9 mouse cellular contexts compared by ENCODE assay signal in the genomic region with DNA sequence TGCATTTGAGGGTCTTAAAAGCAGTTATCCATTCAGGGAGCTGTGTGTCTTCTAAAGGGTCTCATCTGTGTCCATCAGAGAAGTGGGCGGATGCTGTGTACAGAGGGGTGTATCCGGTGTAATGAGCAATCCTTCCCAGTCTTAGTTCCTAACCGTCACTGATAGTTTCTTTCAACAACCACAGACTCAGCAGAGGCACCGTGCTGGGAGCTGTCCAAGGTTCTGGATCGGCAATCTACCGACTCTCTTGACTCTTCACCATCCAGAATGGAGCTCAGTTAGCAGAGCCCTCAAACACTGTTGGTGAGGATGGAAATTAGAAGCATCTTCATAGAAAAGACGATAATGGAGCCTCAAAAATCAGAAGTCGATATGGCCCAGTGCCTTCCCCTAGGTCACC.
A peak's percentile ranks its signal among the peaks of the same experiment; 100 is the strongest.
DNase-seq lines count a peak whose midpoint lies in the region; ATAC-seq lines count a peak whose summit lies in the region.
"Had no signal": no experiment of that assay in that cellular context is flagged by ENCODE, and none has a peak within 500 bp of the region (broad histone marks: within the 10 kb centered on the region; RNA-seq: fewer than 3 reads in every experiment).

No protein-coding gene starts in this region.

- peak; percentile 79 for DNase-seq in forebrain, embryonic 11.5 days (ENCODE audit: low spot score)
- peak; percentile 40 for DNase-seq in right cerebral cortex, postnatal 4 days
- DNase-seq in right cerebral cortex, postnatal 36 days (ENCODE audit: low spot score in 2 of 2) = no peak
- peak; percentile 35 for DNase-seq in ovary, postnatal 36 days (ENCODE audit: low spot score)
- DNase-seq in layer of hippocampus, adult 11-12 months (ENCODE audit: low spot score) = no peak

- H3K4me2 ChIP-seq in forebrain, embryonic 11.5 days (ENCODE audit: low read depth, low read length, severe bottlenecking) = no peak overlapping the region
- H3K4me2 ChIP-seq in forebrain, embryonic 12.5 days = no peak overlapping the region
- no peak overlapping the region for H3K4me2 ChIP-seq in kidney, embryonic 14.5 days (replicated peaks; ENCODE audit: low read depth, low read length)
- H3K4me2 ChIP-seq: limb, embryonic 12.5 days had no signal

- no peaks in the 10 kb centered on the region for H3K9me3 ChIP-seq in forebrain, embryonic 11.5 days (ENCODE audit: control insufficient read depth, low read length)
- H3K9me3 ChIP-seq in forebrain, embryonic 12.5 days = no peaks in the 10 kb centered on the region
- no peaks in the 10 kb centered on the region for H3K9me3 ChIP-seq in kidney, embryonic 14.5 days (ENCODE audit: control insufficient read depth, low read length)
- H3K9me3 ChIP-seq: limb, embryonic 12.5 days had no signal

- WGBS in forebrain, embryonic 11.5 days = 8% methylated on average over 8 of the region's 8 CpGs
- WGBS in forebrain, embryonic 12.5 days = 14% methylated on average over 8 of the region's 8 CpGs
- WGBS in kidney, embryonic 14.5 days = 6% methylated on average over 8 of the region's 8 CpGs

- no peak overlapping the region for H3K4me3 ChIP-seq in forebrain, embryonic 11.5 days (ENCODE audit: low read depth, low read length)
- H3K4me3 ChIP-seq in forebrain, embryonic 12.5 days (replicated peaks) = no peak overlapping the region
- no peak overlapping the region for H3K4me3 ChIP-seq in kidney, embryonic 14.5 days (ENCODE audit: low read length)
- H3K4me3 ChIP-seq: limb, embryonic 12.5 days had no signal

- H3K27me3 ChIP-seq in forebrain, embryonic 11.5 days (ENCODE audit: control insufficient read depth, insufficient read depth, low read length) = peaks cover 5% of the 10 kb centered on the region; the same call in 1 of the 2 replicates
- peaks cover 57% of the 10 kb centered on the region for H3K27me3 ChIP-seq in forebrain, embryonic 12.5 days
- 0 out of 2 replicates have a peak, but pooled peaks cover 6% of the 10 kb centered on the region for H3K27me3 ChIP-seq in kidney, embryonic 14.5 days (ENCODE audit: control insufficient read depth, insufficient read depth, low read length)

- no peak for ATAC-seq in forebrain, embryonic 11.5 days (replicated peaks; ENCODE audit: low FRiP score)
- ATAC-seq in forebrain, embryonic 12.5 days (ENCODE audit: low FRiP score) = no peak
- peak; percentile 60 for ATAC-seq in kidney, embryonic 14.5 days (ENCODE audit: low FRiP score, low TSS enrichment)
- no peak for ATAC-seq in monocyte, adult 5-6 weeks (replicated peaks; ENCODE audit: insufficient number of reproducible peaks, low FRiP score, low TSS enrichment, poor library complexity, severe bottlenecking)

- H3K9ac ChIP-seq in forebrain, embryonic 11.5 days (ENCODE audit: low read length) = no peak overlapping the region
- H3K9ac ChIP-seq in forebrain, embryonic 12.5 days = no peak overlapping the region
- no peak overlapping the region for H3K9ac ChIP-seq in kidney, embryonic 14.5 days (ENCODE audit: low read depth, low read length)
- H3K9ac ChIP-seq: limb, embryonic 12.5 days had no signal

- H3K36me3 ChIP-seq in forebrain, embryonic 11.5 days (ENCODE audit: control insufficient read depth, insufficient read depth, low read length) = no peaks in the 10 kb centered on the region
- no peaks in the 10 kb centered on the region for H3K36me3 ChIP-seq in forebrain, embryonic 12.5 days (replicated peaks)
- no peaks in the 10 kb centered on the region for H3K36me3 ChIP-seq in kidney, embryonic 14.5 days (ENCODE audit: control insufficient read depth, insufficient read depth, low read length)
- H3K36me3 ChIP-seq: limb, embryonic 12.5 days had no signal

- H3K27ac ChIP-seq in forebrain, embryonic 11.5 days (ENCODE audit: low read depth, low read length) = no peak overlapping the region
- H3K27ac ChIP-seq in forebrain, embryonic 12.5 days = no peak overlapping the region
- H3K27ac ChIP-seq in kidney, embryonic 14.5 days (ENCODE audit: low read depth, low read length) = no peak overlapping the region
- H3K27ac ChIP-seq: limb, embryonic 12.5 days had no signal

- peaks cover 12% of the 10 kb centered on the region for H3K4me1 ChIP-seq in forebrain, embryonic 11.5 days (replicated peaks; ENCODE audit: control insufficient read depth, insufficient read depth, low read length)
- H3K4me1 ChIP-seq in forebrain, embryonic 12.5 days = peaks cover 21% of the 10 kb centered on the region
- H3K4me1 ChIP-seq in kidney, embryonic 14.5 days (ENCODE audit: control insufficient read depth, insufficient read depth, low read length) = 0 out of 2 replicates have a peak, but pooled peaks cover 3% of the 10 kb centered on the region

Comparison
In these comparisons a context has a peak if more than half of its experiments do, and no peak if none do; other contexts are left out.
1. DNase-seq: peak in forebrain, embryonic 11.5 days (single experiment), right cerebral cortex, postnatal 4 days (single experiment) and ovary, postnatal 36 days (single experiment); none in right cerebral cortex, postnatal 36 days (0 of 2) and layer of hippocampus, adult 11-12 months (single experiment).